Mouse (Mus musculus): Measurements from ENCODE around the gene a. TPM values are rescaled to one million over a fixed set of nuclear protein-coding genes. Genes with fewer than 3 reads are reported as not detected.

Gene a
- polyA plus RNA-seq, 1 experiment from 2014 or later, result not detected

GRCm38 (mm10) chr2:155075649-155076048 lies 284.4 kb downstream of the a start:
- Histone ChIP-seq H3K36me3 (ENCODE audit: control insufficient read depth, insufficient read depth) (no peaks in the 10 kb centered on the region), H3K27me3 (ENCODE audit: control insufficient read depth, insufficient read depth, low read depth, low read length) (peaks cover 3% of the 10 kb centered on the region; the same call in 1 of the 2 replicates), H3K9ac (ENCODE audit: low read depth, low read length) (no peak overlapping the region), H3K4me3 (ENCODE audit: low read depth, low read length) (no peak overlapping the region), H3K9me3 (replicated peaks; ENCODE audit: control insufficient read depth, low read length) (no peaks in the 10 kb centered on the region), H3K4me2 (ENCODE audit: low read depth, low read length) (no peak overlapping the region), H3K4me1 (ENCODE audit: control insufficient read depth, low read depth, low read length) (peaks cover 33% of the 10 kb centered on the region), H3K27ac (ENCODE audit: low read length) (no peak overlapping the region)
- no peak for ATAC-seq (ENCODE audit: low read depth)
- 62% methylated on average over 6 of the region's 6 CpGs for WGBS (ENCODE audit: insufficient replicate concordance)

DNA sequence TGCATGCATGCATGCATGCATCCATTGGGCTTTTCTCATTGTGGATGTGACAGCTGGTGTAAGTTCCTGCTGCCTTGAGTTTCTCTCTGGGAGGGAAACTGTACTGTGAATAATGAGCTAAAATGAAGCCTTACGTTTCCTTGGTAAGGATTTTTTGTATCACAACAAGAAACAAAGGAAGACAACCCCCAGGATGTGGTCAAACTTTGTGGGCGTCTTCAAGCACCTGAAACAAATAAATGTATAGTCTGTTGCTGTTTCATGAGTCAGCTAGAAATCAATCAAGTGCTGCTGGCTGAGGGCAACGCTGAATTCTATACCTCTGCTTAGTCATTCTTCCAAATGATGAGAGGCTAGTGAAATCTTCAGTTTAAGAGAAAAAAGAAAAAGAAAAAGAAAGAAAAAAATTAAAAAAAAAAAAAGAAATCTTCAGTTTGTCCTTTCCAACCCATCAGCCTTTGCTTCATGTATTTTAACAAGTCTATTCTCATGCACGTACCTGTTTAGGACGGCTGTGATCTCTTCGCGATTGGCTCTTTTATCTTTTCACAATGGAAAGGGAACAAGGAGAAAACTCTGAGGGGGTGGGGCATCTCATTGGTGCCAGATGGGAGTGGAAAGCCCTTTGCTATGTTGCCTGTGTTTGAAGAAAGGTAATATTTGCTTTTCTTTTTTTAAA lies 288.4 kb downstream of the a start:
- H3K9me3 ChIP-seq (replicated peaks; ENCODE audit: control insufficient read depth, low read length), result no peaks in the 10 kb centered on the region
- no peaks in the 10 kb centered on the region for H3K36me3 ChIP-seq (ENCODE audit: control insufficient read depth, insufficient read depth)
- WGBS (ENCODE audit: insufficient replicate concordance), result 21% methylated on average over 7 of the region's 7 CpGs

DNA sequence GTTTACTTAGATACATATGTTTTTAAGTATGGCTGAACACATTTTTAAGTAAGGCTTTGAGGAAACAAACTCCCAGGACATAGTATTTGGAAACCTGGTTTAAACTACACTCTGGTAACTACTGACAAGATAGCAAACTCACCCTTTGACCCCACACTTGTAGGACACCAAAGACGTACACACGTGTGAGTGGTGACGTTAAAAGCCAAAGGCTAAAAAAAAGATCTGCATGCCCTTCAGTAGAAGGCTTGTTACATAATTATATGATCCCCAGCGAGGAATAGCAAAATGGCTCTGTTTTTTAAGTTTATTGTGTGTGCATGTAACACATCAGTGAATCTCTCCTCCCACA lies 289.0 kb downstream of the a start:
- H3K4me2 ChIP-seq (ENCODE audit: low read depth, low read length), result no peak overlapping the region
- no peaks in the 10 kb centered on the region for H3K9me3 ChIP-seq (replicated peaks; ENCODE audit: control insufficient read depth, low read length)
- no peaks in the 10 kb centered on the region for H3K36me3 ChIP-seq (ENCODE audit: control insufficient read depth, insufficient read depth)
- no peak overlapping the region for H3K27ac ChIP-seq (ENCODE audit: low read length)
- peaks cover 3% of the 10 kb centered on the region for H3K4me1 ChIP-seq (ENCODE audit: control insufficient read depth, low read depth, low read length)
- 58% methylated on average over 4 of the region's 4 CpGs for WGBS (ENCODE audit: insufficient replicate concordance)
- no peak for ATAC-seq (ENCODE audit: low read depth)
- no peak overlapping the region for H3K4me3 ChIP-seq (ENCODE audit: low read depth, low read length)
- H3K27me3 ChIP-seq (ENCODE audit: control insufficient read depth, insufficient read depth, low read depth, low read length), result peaks cover 3% of the 10 kb centered on the region; the same call in 1 of the 2 replicates
- H3K9ac ChIP-seq (ENCODE audit: low read depth, low read length), result no peak overlapping the region

More for the DNA sequence above, 288.4 kb downstream of the a start:
- Histone ChIP-seq H3K27ac (ENCODE audit: low read length) (no peak overlapping the region), H3K9ac (ENCODE audit: low read depth, low read length) (no peak overlapping the region), H3K4me3 (ENCODE audit: low read depth, low read length) (no peak overlapping the region), H3K4me1 (ENCODE audit: control insufficient read depth, low read depth, low read length) (peaks cover 8% of the 10 kb centered on the region), H3K4me2 (ENCODE audit: low read depth, low read length) (no peak overlapping the region), H3K27me3 (ENCODE audit: control insufficient read depth, insufficient read depth, low read depth, low read length) (peaks cover 3% of the 10 kb centered on the region; the same call in 1 of the 2 replicates)
- ATAC-seq (ENCODE audit: low read depth), result no peak

DNA sequence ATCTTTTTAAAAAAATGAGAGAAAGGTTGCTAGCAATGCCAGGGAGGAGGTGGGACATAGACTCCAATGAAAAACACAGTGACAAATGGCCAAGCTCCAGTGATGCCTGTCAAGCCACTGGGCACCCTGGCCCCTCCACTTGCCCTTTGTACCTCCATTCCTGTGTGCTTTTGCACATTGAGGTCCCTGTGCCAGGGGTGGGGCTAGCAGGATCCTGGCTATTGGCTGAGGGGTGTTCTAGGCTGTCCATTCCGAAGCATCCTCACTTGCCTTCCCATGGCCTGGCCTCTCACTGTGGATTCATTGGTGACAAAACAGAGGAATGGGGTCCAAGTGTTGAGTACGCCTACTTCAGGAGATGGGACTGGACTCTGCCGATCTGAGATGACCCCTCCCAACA lies 289.9 kb downstream of the a start:
- no peak overlapping the region for H3K9ac ChIP-seq (ENCODE audit: low read depth, low read length)
- no peak overlapping the region for H3K27ac ChIP-seq (ENCODE audit: low read length)
- no peaks in the 10 kb centered on the region for H3K9me3 ChIP-seq (replicated peaks; ENCODE audit: control insufficient read depth, low read length)
- H3K4me2 ChIP-seq (ENCODE audit: low read depth, low read length), result no peak overlapping the region
- 68% methylated on average over 3 of the region's 3 CpGs for WGBS (ENCODE audit: insufficient replicate concordance)
- H3K36me3 ChIP-seq (ENCODE audit: control insufficient read depth, insufficient read depth), result no peaks in the 10 kb centered on the region
- no peak overlapping the region for H3K4me3 ChIP-seq (ENCODE audit: low read depth, low read length)
- H3K27me3 ChIP-seq (ENCODE audit: control insufficient read depth, insufficient read depth, low read depth, low read length), result peaks cover 3% of the 10 kb centered on the region; the same call in 1 of the 2 replicates
- no peak for ATAC-seq (ENCODE audit: low read depth)
- H3K4me1 ChIP-seq (ENCODE audit: control insufficient read depth, low read depth, low read length), result no peaks in the 10 kb centered on the region; the same call in 1 of the 2 replicates

DNA sequence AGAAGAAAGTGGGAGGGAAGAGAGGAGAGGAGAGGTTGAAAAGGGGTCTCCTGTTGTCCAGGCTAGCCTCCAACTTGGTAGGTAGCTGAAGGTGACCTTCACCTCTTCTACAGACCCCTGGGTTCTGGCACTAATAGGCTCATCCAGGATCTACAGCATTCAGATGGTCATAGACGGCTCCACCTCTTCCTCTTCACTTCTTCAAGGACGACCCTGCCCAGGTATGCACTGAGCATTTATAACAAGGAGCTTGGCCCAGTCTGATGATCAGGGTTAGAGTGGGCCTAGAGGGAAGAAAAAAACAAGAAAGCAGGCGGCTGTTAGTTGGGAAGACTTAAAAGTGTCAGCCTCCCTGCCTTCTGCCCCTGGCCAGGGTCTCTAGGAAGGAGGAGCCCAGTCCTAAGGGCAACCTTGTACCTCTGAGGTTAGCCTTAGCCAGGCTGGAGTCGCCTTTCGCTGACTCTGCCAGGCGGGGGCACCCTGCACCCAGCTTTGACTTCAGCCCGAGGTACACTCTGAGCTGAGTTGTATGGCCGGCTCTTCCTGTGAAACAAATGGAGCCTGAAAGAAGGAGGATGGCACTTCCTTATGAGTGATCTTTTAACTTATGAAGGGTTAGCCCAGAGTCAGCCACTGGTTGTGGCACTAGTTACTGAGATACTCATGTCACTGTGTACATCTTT lies 291.1 kb downstream of the a start:
- ATAC-seq (ENCODE audit: low read depth), result peak; percentile 77
- H3K27me3 ChIP-seq (ENCODE audit: control insufficient read depth, insufficient read depth, low read depth, low read length), result peaks cover 1% of the 10 kb centered on the region; the same call in 1 of the 2 replicates
- H3K9ac ChIP-seq (ENCODE audit: low read depth, low read length), result no peak overlapping the region
- no peaks in the 10 kb centered on the region for H3K9me3 ChIP-seq (replicated peaks; ENCODE audit: control insufficient read depth, low read length)
- no peak overlapping the region for H3K4me2 ChIP-seq (ENCODE audit: low read depth, low read length)
- 12% methylated on average over 8 of the region's 8 CpGs for WGBS (ENCODE audit: insufficient replicate concordance)
- no peak overlapping the region for H3K27ac ChIP-seq (ENCODE audit: low read length)
- no peaks in the 10 kb centered on the region; the same call in 1 of the 2 replicates for H3K4me1 ChIP-seq (ENCODE audit: control insufficient read depth, low read depth, low read length)
- no peaks in the 10 kb centered on the region for H3K36me3 ChIP-seq (ENCODE audit: control insufficient read depth, insufficient read depth)
- no peak overlapping the region for H3K4me3 ChIP-seq (ENCODE audit: low read depth, low read length)

DNA sequence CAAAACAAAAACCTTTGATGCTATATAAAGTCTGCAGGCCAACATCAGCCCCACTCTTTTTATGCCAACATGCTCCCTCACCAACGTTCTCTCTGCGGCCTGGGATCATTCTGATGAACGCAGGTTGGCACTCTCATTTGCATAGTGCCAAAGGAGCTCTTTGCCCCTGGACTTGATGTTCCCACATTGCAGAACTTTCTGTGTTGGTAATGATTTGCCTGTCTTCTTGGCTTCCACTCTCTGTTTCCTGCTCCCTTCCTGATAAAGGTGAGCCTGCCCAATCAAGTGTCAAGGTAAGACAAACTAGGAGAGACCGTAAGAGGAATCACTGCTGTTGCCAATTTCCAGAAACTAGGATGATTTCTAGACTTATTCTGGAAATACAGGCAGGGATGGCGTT lies 293.3 kb downstream of the a start:
- Histone ChIP-seq H3K27me3 (ENCODE audit: control insufficient read depth, insufficient read depth, low read depth, low read length) (no peaks in the 10 kb centered on the region), H3K9me3 (replicated peaks; ENCODE audit: control insufficient read depth, low read length) (no peaks in the 10 kb centered on the region), H3K9ac (ENCODE audit: low read depth, low read length) (no peak overlapping the region), H3K27ac (ENCODE audit: low read length) (no peak overlapping the region), H3K4me3 (ENCODE audit: low read depth, low read length) (no peak overlapping the region), H3K4me1 (ENCODE audit: control insufficient read depth, low read depth, low read length) (peaks cover 6% of the 10 kb centered on the region), H3K36me3 (ENCODE audit: control insufficient read depth, insufficient read depth) (no peaks in the 10 kb centered on the region), H3K4me2 (ENCODE audit: low read depth, low read length) (no peak overlapping the region)
- no peak for ATAC-seq (ENCODE audit: low read depth)
- WGBS (ENCODE audit: insufficient replicate concordance), result 69% methylated on average over 5 of the region's 5 CpGs

DNA sequence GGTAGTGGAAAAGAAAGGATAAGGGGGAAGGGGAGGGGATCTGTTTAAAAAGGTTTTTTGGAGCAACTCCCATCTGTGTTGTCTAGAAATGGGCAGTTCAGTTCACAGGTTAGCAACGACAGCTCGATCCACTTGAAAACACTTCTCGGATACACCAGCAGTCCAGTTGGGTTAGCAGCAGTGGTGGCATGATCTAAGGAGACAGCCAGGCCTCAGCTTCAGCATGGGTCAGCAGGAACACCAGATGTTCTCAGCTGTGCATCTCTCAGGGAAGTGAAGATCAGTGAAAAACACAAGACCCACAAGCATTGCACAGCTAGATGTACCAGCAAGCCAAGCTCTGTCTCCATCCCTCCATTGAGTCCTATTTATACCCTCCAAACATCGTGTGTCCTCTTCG lies 295.1 kb downstream of the a start:
- ATAC-seq (ENCODE audit: low read depth), result no peak
- no peak overlapping the region for H3K4me2 ChIP-seq (ENCODE audit: low read depth, low read length)
- H3K4me3 ChIP-seq (ENCODE audit: low read depth, low read length), result no peak overlapping the region
- H3K27ac ChIP-seq (ENCODE audit: low read length), result no peak overlapping the region
- H3K4me1 ChIP-seq (ENCODE audit: control insufficient read depth, low read depth, low read length), result peaks cover 16% of the 10 kb centered on the region
- H3K36me3 ChIP-seq (ENCODE audit: control insufficient read depth, insufficient read depth), result no peaks in the 10 kb centered on the region
- WGBS (ENCODE audit: insufficient replicate concordance), result 73% methylated on average over 5 of the region's 5 CpGs
- H3K27me3 ChIP-seq (ENCODE audit: control insufficient read depth, insufficient read depth, low read depth, low read length), result no peaks in the 10 kb centered on the region
- no peaks in the 10 kb centered on the region for H3K9me3 ChIP-seq (replicated peaks; ENCODE audit: control insufficient read depth, low read length)
- no peak overlapping the region for H3K9ac ChIP-seq (ENCODE audit: low read depth, low read length)

- Histone ChIP-seq H3K9me3 (replicated peaks; ENCODE audit: control insufficient read depth, low read length) (no peaks in the 10 kb centered on the region), H3K4me3 (ENCODE audit: low read depth, low read length) (no peak overlapping the region), H3K4me1 (ENCODE audit: control insufficient read depth, low read depth, low read length) (peaks cover 29% of the 10 kb centered on the region), H3K9ac (ENCODE audit: low read depth, low read length) (no peak overlapping the region), H3K27ac (ENCODE audit: low read length) (no peak overlapping the region), H3K36me3 (ENCODE audit: control insufficient read depth, insufficient read depth) (no peaks in the 10 kb centered on the region), H3K27me3 (ENCODE audit: control insufficient read depth, insufficient read depth, low read depth, low read length) (no peaks in the 10 kb centered on the region), H3K4me2 (ENCODE audit: low read depth, low read length) (no peak overlapping the region)
- WGBS (ENCODE audit: insufficient replicate concordance), result 20% methylated on average over 6 of the region's 6 CpGs
- ATAC-seq (ENCODE audit: low read depth), result no peak
Observed at GRCm38 (mm10) chr2:155088264-155088663, 297.1 kb downstream of the a start.

All from liver, embryonic 16.5 days (tissue).